In the genomic region with DNA sequence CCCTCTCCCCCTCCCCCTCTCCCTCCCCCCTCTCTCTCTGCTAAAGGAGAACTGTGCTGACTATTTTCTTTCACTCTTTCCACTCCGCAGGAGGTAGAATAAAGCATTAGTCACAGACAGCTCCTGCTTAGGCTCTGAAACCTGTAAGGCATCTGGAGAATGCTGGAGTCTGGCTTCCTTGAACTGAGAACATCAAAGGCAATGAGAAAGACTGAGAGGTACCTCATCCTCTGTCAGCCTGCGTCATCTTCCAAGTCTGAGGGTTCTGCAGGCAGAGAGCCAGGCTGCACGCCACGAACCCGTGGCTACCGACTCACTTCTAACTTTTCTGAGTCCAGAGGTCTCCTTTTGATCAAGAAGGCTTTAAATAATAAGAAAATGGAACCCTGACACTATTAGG, we compare ENCODE assay signal across 9 mouse cellular contexts. TPM values are rescaled to one million over a fixed set of nuclear protein-coding genes. Genes with fewer than 3 reads are reported as not detected.
A peak's percentile ranks its signal among the peaks of the same experiment; 100 is the strongest.
DNase-seq lines count a peak whose midpoint lies in the region; ATAC-seq and TF ChIP-seq lines count a peak whose summit lies in the region.
"Had no signal": no experiment of that assay in that cellular context is flagged by ENCODE, and none has a peak within 500 bp of the region (broad histone marks: within the 10 kb centered on the region; RNA-seq: fewer than 3 reads in every experiment).

No protein-coding gene starts in this region.

- no peak overlapping the region for H3K9ac ChIP-seq in heart, embryonic 13.5 days
- no peak overlapping the region for H3K9ac ChIP-seq in liver, embryonic 12.5 days

- TF ChIP-seq CTCF in embryonic fibroblast, embryonic 13.5 days (IDR thresholded peaks at IDR 0.05; ENCODE audit: borderline replicate concordance, insufficient read depth, low read length): no peak

- 0 out of 2 replicates have a peak, but pooled peaks have one; percentile 25 for TF ChIP-seq POLR2A in embryonic fibroblast, embryonic 13.5 days (IDR thresholded peaks at IDR 0.05; ENCODE audit: low read depth, low read length)

- peak overlapping the region; percentile 14; the same call in 1 of the 2 replicates for H3K4me2 ChIP-seq in heart, embryonic 13.5 days
- H3K4me2 ChIP-seq in liver, embryonic 12.5 days: no peak overlapping the region

- WGBS in heart, embryonic 13.5 days: 4% methylated on average over 6 of the region's 6 CpGs
- 29% methylated on average over 6 of the region's 6 CpGs for WGBS in liver, embryonic 12.5 days (ENCODE audit: insufficient replicate concordance)

- H3K4me1 ChIP-seq in heart, embryonic 13.5 days: peaks cover 31% of the 10 kb centered on the region
- H3K4me1 ChIP-seq in embryonic fibroblast, embryonic 13.5 days (ENCODE audit: control insufficient read depth, insufficient read depth, low read length): peaks cover 6% of the 10 kb centered on the region
- H3K4me1 ChIP-seq in liver, embryonic 12.5 days: peaks cover 11% of the 10 kb centered on the region

- intact Hi-C loops in heart, postnatal 10 days (cut with DNase I): no loop called here

- no peak overlapping the region for H3K4me3 ChIP-seq in heart, embryonic 13.5 days
- no peak overlapping the region for H3K4me3 ChIP-seq in embryonic fibroblast, embryonic 13.5 days (ENCODE audit: insufficient read depth, low read length)
- H3K4me3 ChIP-seq in liver, embryonic 12.5 days: no peak overlapping the region

- no peak for ATAC-seq in heart, embryonic 13.5 days (ENCODE audit: extremely low read depth, insufficient number of reproducible peaks, low FRiP score, low TSS enrichment)
- ATAC-seq in liver, embryonic 12.5 days: no peak

- H3K9me3 ChIP-seq in heart, embryonic 13.5 days: no peaks in the 10 kb centered on the region
- no peaks in the 10 kb centered on the region for H3K9me3 ChIP-seq in liver, embryonic 12.5 days (replicated peaks)

- no peaks in the 10 kb centered on the region for H3K27me3 ChIP-seq in heart, embryonic 13.5 days (replicated peaks)
- no peaks in the 10 kb centered on the region for H3K27me3 ChIP-seq in liver, embryonic 12.5 days (replicated peaks)

- H3K27ac ChIP-seq in heart, embryonic 13.5 days (replicated peaks): no peak overlapping the region
- H3K27ac ChIP-seq in embryonic fibroblast, embryonic 13.5 days (ENCODE audit: insufficient read depth, low read length): peak overlapping the region; percentile 75
- no peak overlapping the region for H3K27ac ChIP-seq in liver, embryonic 12.5 days

- H3K36me3 ChIP-seq in heart, embryonic 13.5 days: no peaks in the 10 kb centered on the region
- H3K36me3 ChIP-seq in liver, embryonic 12.5 days: no peaks in the 10 kb centered on the region

- no peak for DNase-seq in heart, postnatal 10 days
- peak; percentile 32 for DNase-seq in thymus, postnatal 4 days
- no peak for DNase-seq in thymus, postnatal 36 days
- DNase-seq in natural killer cell, adult 2 months (ENCODE audit: low spot score in 2 of 2): no peak
- DNase-seq in layer of hippocampus, postnatal 36 days: no peak
- DNase-seq: heart, adult 18-20 months had no signal

RNA-seq across cellular contexts. Expression of a gene that starts 20.5 kb away (rescaled TPM):
- 27.1 and 31.3 TPM in 2 replicates for polyA plus RNA-seq in heart, embryonic 13.5 days (2015; fragmentation: Nextera tagmentation; extraction: Ambion mirVana)
- total RNA-seq in heart, postnatal 10 days (2021): 10 to 100 TPM; 30.2 to 37.0 TPM
- 33.6 and 47.0 TPM in 2 replicates for polyA plus RNA-seq in embryonic fibroblast, embryonic 13.5 days (2011; ENCODE audit: insufficient read length, low read depth, missing spikeins)
- 6.8 and 7.0 TPM in 2 replicates for polyA plus RNA-seq in liver, embryonic 12.5 days (2016; fragmentation: Nextera tagmentation; extraction: Ambion mirVana)
- 10 to 100 TPM; 56.4 to 63.4 TPM for total RNA-seq in layer of hippocampus, postnatal 36 days (2021)
